Mouse (Mus musculus): Measurements from ENCODE around the gene Maip1. TPM values are rescaled to one million over a fixed set of nuclear protein-coding genes. Genes with fewer than 3 reads are reported as not detected.

Gene Maip1
- polyA plus RNA-seq, 1 experiment from 2014 or later: 13.7 TPM

DNA sequence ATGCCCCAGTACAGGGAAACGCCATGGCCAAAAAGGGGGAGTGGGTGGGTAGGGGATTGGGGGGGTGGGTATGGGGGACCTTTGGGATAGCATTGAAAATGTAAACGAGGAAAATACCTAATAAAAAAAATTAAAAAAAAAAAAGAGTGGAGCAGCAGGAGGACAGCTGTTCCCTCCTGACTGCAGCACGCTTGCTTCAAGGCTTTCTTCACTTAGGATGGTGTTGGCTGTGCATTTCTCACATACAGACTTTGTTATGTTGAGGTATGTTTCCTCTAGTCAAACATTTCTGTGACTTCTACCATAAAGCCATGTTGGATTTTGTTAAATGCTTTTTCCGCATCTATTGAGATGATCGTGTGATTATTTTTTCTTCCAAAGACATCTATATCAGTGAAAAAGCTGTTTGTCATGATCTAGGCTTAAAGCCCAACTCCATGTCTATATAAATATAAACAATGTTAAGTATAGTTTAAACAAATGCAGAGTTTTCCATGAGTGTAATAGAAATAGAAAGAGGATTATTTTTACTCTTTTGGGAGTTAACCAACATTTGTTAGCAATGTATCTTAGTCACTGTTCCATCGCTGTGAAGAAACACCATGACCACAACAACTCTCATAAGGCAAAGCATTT, 54.3 kb downstream of the Maip1 start:
- Histone ChIP-seq H3K36me3 (ENCODE audit: control insufficient read depth, insufficient read depth) (no peaks in the 10 kb centered on the region), H3K27ac (ENCODE audit: low read depth, low read length) (no peak overlapping the region), H3K9ac (ENCODE audit: low read depth, low read length) (no peak overlapping the region), H3K27me3 (replicated peaks; ENCODE audit: control insufficient read depth, insufficient read depth, low read length) (no peaks in the 10 kb centered on the region), H3K9me3 (ENCODE audit: control insufficient read depth) (no peaks in the 10 kb centered on the region), H3K4me3 (ENCODE audit: low read depth, low read length) (no peak overlapping the region), H3K4me2 (replicated peaks; ENCODE audit: low read depth) (no peak overlapping the region), H3K4me1 (replicated peaks; ENCODE audit: control insufficient read depth, insufficient read depth, low read length) (no peaks in the 10 kb centered on the region)
- no peak for ATAC-seq
- TF ChIP-seq CTCF (IDR thresholded peaks at IDR 0.05; ENCODE audit: low read depth): no peak
- WGBS: 65% methylated on average over 6 of the region's 6 CpGs

Other genes starting within 250 kb of the Maip1 start
- 4.3 and 4.8 TPM in 2 replicates for gene 1700066M21Rik, start 28.7 kb upstream of the Maip1 start, polyA plus RNA-seq (2015; fragmentation: Nextera tagmentation; extraction: Ambion mirVana)
- gene Tyw5, start 773 bp downstream of the Maip1 start, polyA plus RNA-seq (2015; fragmentation: Nextera tagmentation; extraction: Ambion mirVana): 14.0 and 15.4 TPM in 2 replicates